Mouse (Mus musculus) heart, embryonic 10.5 days (tissue): Measurements from ENCODE around the gene Ttyh3. TPM values are rescaled to one million over a fixed set of nuclear protein-coding genes. Genes with fewer than 3 reads are reported as not detected.
"Not testable (repeated sequence)": the region's sequence is repeated elsewhere in the genome, so short reads cannot be mapped to it uniquely, and the experiment has no call there.

Source experiments
- DNase-seq: peaks from one replicate; pipeline ENCODE4 v3.0.0-alpha.2; 2017; ENCODE audit warnings: low spot score
- H3K27ac ChIP-seq: fragments of 300-500 bp; sonication (generic); 2 replicates; pipeline ENCODE4 v1.5.1; 2016; ENCODE audit warnings: mild to moderate bottlenecking
- H3K27me3 ChIP-seq: fragments of 300-500 bp; sonication (generic); 2 replicates; pipeline ENCODE4 v1.6.1; 2016; ENCODE audit warnings: mild to moderate bottlenecking; ENCODE audit not compliant: poor library complexity, insufficient read depth, severe bottlenecking
- H3K36me3 ChIP-seq: fragments of 300-500 bp; sonication (generic); 2 replicates; pipeline ENCODE4 v1.6.1; 2016; ENCODE audit warnings: mild to moderate bottlenecking, moderate library complexity
- H3K4me1 ChIP-seq: fragments of 300-500 bp; sonication (generic); 2 replicates; pipeline ENCODE4 v1.6.1; 2016; ENCODE audit warnings: mild to moderate bottlenecking
- H3K4me3 ChIP-seq: fragments of 300-500 bp; sonication (generic); 2 replicates; pipeline ENCODE4 v1.5.1; 2016; ENCODE audit warnings: mild to moderate bottlenecking, moderate library complexity
- H3K9me3 ChIP-seq: fragments of 300-500 bp; sonication (generic); 2 replicates; pipeline ENCODE4 v1.6.1; 2016; ENCODE audit warnings: mild to moderate bottlenecking, moderate library complexity
- WGBS: fragments of 180-500 bp; shearing (Covaris S2); methylation state at CpG from one replicate; pipeline ENCODE4 v1.1.7; 2016; 5-methylcytosine and 5-hydroxymethylcytosine counted together
- polyA plus RNA-seq: library from polyadenylated mRNA; unstranded; fragments of >200 nt; fragmentation: Nextera tagmentation; extraction: Ambion mirVana; gene quantifications from 2 replicates; pipeline ENCODE4 v1.2.1, GENCODE M21; 2016

Gene Ttyh3
- polyA plus RNA-seq = 23.5 and 32.9 TPM in 2 replicates

DNA sequence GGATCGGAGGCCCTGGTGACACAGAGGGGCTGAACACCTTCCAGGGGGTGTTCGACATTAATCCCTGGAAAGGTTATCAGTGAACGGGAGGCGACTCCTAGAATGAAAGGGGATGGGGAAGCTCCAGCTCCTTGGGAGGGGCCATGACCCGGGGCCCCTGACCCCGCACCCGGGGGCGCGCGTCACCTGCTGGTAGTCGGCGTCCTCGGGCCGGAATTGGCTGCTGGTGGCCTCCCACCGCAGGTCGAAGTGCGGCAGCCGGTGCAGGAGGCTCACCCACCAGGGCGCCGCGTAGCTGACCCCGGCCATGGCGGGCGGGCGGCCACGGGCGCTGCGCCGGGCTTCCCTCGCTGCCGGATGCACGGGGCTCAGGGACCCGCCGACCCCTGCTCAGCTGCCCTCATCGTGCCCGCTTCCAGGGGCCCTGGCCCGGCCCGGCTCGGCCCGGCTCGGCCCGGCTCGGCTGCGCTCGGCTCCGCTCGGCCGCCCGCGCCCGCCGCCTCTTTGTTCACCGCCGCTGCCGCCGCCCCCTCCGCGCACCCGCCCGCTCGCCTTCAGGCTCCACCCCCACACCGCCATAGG lies at the start of gene Ttyh3:
Gene Ttyh3, minus strand, starts transcription at position 513 of the 582 bp plus-strand sequence.
- peak within 1 kb of the TSS; percentile 98 for H3K27ac ChIP-seq
- 0 out of 2 replicates have a peak, but pooled peaks cover 8% of the 10 kb centered on the region for H3K27me3 ChIP-seq
- DNase-seq = no peak
- H3K4me1 ChIP-seq = peaks cover 64% of the 10 kb centered on the region
- H3K9me3 ChIP-seq = no peaks in the 10 kb centered on the region
- H3K36me3 ChIP-seq = peaks cover 18% of the 10 kb centered on the region
- peak within 1 kb of the TSS; percentile 96 for H3K4me3 ChIP-seq
- under 1% methylated on average over 60 of the region's 62 CpGs for WGBS

DNA sequence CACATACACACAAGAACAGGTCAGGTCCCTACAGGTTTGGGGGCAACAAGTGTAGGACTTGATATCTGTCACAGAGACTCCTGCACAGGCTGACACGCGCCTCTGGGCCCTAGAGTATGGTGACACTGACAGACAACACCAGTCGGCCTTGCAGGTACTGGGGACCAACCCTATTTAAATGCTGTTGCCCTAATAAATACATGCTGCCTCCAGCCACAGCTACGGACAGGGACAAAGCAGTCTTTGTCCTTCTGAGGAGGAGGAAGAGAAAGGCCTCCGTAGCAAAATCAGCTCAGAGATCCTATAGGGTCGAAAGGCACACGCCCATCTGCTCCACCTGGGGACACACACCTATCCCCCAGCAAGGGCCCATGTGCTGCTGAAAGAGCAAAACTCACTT lies 47.2 kb upstream of the Ttyh3 start:
- Histone ChIP-seq H3K27ac (no peak overlapping the region), H3K4me1 (peaks cover 17% of the 10 kb centered on the region), H3K27me3 (no peaks in the 10 kb centered on the region), H3K4me3 (no peak overlapping the region), H3K9me3 (no peaks in the 10 kb centered on the region), H3K36me3 (peaks cover 55% of the 10 kb centered on the region)
- no peak for DNase-seq
- WGBS = 84% methylated on average over 7 of the region's 7 CpGs

DNA sequence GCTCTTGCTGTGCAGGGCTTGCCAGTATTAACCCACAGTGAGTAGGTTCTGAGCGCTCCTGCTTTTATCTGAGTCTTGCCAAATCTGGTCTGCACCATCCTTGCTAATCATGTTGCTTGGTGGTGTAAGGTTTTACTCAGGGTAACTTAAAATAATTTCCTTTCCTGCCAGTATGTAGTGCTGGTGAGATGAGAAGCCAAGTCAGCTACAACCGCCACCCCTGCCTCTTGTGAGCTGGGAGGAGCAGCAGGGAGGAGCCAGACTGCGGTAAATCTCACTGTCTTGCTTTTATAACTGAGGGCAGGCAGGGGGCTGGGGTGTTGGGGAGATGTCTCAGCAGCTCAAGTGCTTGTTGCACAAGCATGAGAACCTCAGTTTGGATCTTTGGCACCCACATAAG lies 39.6 kb upstream of the Ttyh3 start:
- H3K27me3 ChIP-seq = no peaks in the 10 kb centered on the region
- no peak for DNase-seq
- 80% methylated on average over 3 of the region's 3 CpGs for WGBS
- H3K36me3 ChIP-seq = peaks cover 60% of the 10 kb centered on the region
- H3K27ac ChIP-seq = no peak overlapping the region
- H3K4me1 ChIP-seq = 0 out of 2 replicates have a peak, but pooled peaks cover 6% of the 10 kb centered on the region
- no peak overlapping the region for H3K4me3 ChIP-seq
- H3K9me3 ChIP-seq = no peaks in the 10 kb centered on the region

DNA sequence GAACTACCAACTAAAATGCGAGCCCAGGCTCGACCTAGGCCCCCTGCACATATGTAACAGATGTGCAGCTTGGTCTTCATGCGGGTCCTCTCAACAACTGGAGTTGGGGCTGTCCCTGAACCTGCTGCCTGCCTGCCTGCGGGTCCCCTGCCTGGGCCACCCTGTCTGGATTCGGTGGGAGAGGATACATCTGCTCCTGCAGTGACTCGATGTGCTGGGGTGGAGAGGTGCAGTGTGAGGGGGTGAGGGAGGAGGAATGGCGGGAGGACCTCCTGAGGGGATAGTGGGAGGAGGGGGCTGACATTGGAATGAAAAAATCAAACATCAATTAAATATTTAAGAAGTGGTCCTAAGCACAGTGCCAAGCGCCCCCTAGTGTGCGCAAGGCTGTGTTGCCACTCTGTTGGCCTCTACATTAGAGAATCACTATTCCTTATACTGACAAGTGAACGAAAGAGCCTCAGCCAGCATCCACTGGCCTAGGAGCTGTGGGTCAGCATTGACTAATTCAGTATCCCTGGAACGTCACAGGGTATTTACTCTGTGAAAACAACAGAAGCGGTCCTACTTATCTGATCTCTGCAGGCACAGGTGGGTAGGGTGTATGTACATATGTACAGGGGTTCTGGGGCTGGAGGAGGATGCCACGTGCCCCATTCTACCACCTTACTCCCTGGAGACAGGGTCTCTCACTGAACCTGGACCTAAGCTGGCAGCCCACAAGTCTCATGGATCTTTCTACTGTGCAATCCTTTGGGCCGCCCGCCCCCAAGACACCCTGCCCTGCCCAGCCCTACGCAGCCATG lies 35.7 kb upstream of the Ttyh3 start:
- Histone ChIP-seq H3K27me3 (no peaks in the 10 kb centered on the region), H3K4me1 (peaks cover 8% of the 10 kb centered on the region; the same call in 1 of the 2 replicates), H3K9me3 (no peaks in the 10 kb centered on the region), H3K27ac (no peak overlapping the region), H3K4me3 (no peak overlapping the region), H3K36me3 (peaks cover 44% of the 10 kb centered on the region)
- DNase-seq = no peak
- 67% methylated on average over 16 of the region's 16 CpGs for WGBS

DNA sequence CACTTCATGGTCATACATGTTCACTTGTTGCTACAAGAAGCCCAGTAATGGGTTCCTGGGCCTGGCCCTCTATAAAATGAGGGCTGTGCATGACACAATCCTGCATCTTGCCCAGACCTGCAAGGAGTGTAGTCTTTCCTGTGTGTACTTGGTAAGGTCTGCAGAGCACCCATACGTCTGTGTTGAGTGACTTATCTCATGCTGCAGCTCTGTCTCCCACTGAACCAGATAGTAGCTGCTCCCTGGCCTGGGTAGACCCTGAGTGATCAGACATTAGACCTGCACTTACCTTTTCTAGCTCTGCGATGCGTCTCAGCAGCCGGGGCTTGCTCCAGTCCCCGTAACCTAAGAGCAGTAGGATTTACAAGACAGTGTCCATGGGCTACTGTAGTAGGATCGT lies 33.3 kb upstream of the Ttyh3 start:
- no peak for DNase-seq
- peaks cover 33% of the 10 kb centered on the region for H3K36me3 ChIP-seq
- H3K27me3 ChIP-seq = no peaks in the 10 kb centered on the region
- 88% methylated on average over 6 of the region's 6 CpGs for WGBS
- no peak overlapping the region for H3K27ac ChIP-seq
- no peak overlapping the region for H3K4me3 ChIP-seq
- peaks cover 8% of the 10 kb centered on the region; the same call in 1 of the 2 replicates for H3K4me1 ChIP-seq
- H3K9me3 ChIP-seq = no peaks in the 10 kb centered on the region

DNA sequence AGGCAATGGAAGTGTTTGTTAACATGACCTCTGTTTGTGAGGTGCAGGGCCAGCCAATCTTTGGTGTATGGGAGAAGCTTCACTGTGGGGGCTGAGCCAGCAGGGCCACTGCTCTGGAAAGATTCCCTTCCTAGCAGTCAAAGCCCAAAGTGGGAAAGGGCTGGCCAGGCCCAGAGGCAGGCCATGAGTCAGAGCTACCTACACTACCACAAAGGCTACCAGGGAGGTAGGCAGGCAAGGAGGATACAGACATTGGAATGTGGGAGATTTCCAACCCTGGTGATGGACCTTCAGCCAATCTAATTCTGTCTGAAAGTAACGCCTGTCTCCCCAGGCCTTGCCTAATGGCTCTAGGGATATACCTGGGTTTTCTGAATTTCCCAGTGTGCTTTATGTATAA lies 32.1 kb upstream of the Ttyh3 start:
- Histone ChIP-seq H3K27ac (no peak overlapping the region), H3K27me3 (no peaks in the 10 kb centered on the region), H3K4me1 (peaks cover 8% of the 10 kb centered on the region; the same call in 1 of the 2 replicates), H3K36me3 (peaks cover 39% of the 10 kb centered on the region), H3K9me3 (no peaks in the 10 kb centered on the region), H3K4me3 (no peak overlapping the region)
- WGBS = 68% methylated on average over 1 of the region's 1 CpGs
- DNase-seq = no peak

DNA sequence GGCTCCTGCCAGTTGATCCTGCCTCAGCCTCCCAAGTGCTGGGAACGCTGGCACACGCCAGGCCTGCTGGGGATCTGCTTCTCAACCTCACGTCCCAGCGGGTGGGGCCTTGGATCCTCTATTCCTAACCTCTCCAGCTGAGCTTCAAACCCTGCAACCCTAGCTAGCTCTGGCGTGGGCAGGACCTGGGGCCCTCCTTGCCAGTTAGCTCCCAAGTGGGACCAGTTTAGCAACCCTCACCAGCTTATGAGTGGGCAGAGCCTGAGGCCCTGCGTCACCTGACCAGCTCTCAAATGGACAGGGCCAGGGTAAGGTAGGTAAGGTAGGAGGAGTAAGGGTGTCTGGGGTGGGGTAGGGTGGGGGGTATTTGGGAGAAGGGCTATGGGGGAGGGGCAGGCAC lies 31.2 kb upstream of the Ttyh3 start:
- Histone ChIP-seq H3K27me3 (no peaks in the 10 kb centered on the region), H3K4me1 (peaks cover 8% of the 10 kb centered on the region; the same call in 1 of the 2 replicates), H3K27ac (no peak overlapping the region), H3K4me3 (no peak overlapping the region), H3K9me3 (no peaks in the 10 kb centered on the region), H3K36me3 (peaks cover 43% of the 10 kb centered on the region)
- WGBS = 85% methylated on average over 6 of the region's 6 CpGs
- DNase-seq = no peak

DNA sequence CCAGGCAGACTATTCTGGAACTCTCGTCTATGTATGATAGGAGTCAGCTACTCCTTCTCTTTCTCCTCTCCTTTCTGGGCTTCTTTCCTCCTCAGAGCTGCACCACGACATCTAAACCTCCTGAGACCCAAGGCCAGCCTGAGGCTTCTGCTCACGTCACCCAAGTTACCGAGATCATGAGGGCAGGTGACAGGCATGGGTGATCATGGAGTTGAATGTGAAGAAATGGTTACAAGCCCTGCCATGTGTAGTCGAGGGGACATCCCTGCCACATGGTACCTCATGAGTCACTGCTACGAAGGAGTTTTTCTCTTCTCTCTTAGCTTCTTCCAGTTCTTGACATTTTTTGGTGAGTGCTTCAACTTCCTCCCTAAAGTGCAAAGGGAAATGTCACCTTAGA lies 28.3 kb upstream of the Ttyh3 start:
- H3K4me1 ChIP-seq = peaks cover 6% of the 10 kb centered on the region; the same call in 1 of the 2 replicates
- no peak overlapping the region for H3K27ac ChIP-seq
- 91% methylated on average over 6 of the region's 6 CpGs for WGBS
- H3K36me3 ChIP-seq = peaks cover 46% of the 10 kb centered on the region
- no peak overlapping the region for H3K4me3 ChIP-seq
- H3K27me3 ChIP-seq = no peaks in the 10 kb centered on the region
- no peaks in the 10 kb centered on the region for H3K9me3 ChIP-seq
- DNase-seq = no peak

DNA sequence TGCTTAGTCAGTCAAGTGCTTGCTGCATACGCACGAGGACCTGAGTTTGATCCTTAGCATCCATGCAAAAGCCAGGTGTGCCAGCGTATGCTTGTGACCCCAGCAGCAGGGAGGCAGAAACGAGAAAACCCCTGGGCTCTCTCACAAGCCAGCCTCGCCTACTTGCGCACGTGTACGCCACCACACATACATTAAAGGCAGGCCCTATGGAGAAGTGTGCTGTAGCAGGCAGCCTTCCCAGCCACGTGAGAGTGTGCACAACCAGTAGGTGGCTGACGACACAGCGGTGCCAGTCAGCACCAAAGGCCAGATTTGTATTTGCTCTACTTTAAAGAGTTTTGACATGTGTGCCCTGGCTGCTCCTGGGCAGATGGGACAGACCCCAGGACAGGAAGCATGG lies 26.8 kb upstream of the Ttyh3 start:
- H3K4me1 ChIP-seq = peaks cover 6% of the 10 kb centered on the region; the same call in 1 of the 2 replicates
- 89% methylated on average over 11 of the region's 11 CpGs for WGBS
- H3K27me3 ChIP-seq = no peaks in the 10 kb centered on the region
- no peak overlapping the region for H3K4me3 ChIP-seq
- H3K9me3 ChIP-seq = no peaks in the 10 kb centered on the region
- H3K27ac ChIP-seq = no peak overlapping the region
- H3K36me3 ChIP-seq = peaks cover 52% of the 10 kb centered on the region
- DNase-seq = no peak

DNA sequence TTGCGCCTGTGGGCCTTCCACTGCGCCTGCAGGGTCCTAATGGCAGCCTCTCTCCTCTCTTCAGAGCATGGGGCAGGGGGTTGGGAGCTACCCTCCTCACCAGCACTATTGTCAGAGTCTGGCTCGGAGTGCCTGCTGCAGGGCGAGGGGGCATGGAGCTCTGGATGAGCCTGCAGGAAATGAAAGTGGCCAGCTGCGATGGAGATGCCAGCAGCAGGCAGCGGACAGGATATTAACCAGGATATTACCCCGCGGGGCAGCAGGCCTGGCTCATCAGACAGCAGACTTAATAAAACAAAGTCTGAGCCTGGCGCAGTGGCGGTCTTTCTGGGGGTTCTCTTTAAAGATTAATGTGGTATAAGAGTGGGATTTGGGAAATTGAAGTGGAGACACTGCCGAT lies 26.2 kb upstream of the Ttyh3 start:
- DNase-seq = no peak
- Histone ChIP-seq H3K27ac (peak overlapping the region; percentile 22; the same call in 1 of the 2 replicates), H3K4me1 (peaks cover 4% of the 10 kb centered on the region; the same call in 1 of the 2 replicates), H3K27me3 (no peaks in the 10 kb centered on the region), H3K36me3 (peaks cover 58% of the 10 kb centered on the region), H3K4me3 (no peak overlapping the region), H3K9me3 (no peaks in the 10 kb centered on the region)
- 88% methylated on average over 11 of the region's 11 CpGs for WGBS

DNA sequence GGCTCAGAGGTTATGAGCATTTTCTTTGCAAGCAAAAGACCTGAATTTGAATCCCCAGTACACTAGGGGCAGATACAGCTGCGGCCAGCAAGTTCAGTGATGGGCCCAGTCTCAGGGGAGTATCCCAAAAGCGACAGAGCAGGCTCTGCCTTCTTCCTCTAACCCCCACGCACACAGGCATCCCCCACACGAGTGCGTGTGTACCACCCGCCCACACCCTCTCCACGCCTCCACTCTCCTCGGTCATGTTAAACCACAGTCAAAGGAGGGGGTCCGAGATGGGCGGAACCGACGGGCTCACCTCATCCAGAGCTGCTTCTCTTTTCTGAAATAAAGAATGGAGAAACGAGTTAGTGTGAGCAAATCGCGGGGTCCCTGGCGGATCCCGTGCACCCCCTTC lies 25.2 kb upstream of the Ttyh3 start:
- H3K36me3 ChIP-seq = peaks cover 68% of the 10 kb centered on the region

DNA sequence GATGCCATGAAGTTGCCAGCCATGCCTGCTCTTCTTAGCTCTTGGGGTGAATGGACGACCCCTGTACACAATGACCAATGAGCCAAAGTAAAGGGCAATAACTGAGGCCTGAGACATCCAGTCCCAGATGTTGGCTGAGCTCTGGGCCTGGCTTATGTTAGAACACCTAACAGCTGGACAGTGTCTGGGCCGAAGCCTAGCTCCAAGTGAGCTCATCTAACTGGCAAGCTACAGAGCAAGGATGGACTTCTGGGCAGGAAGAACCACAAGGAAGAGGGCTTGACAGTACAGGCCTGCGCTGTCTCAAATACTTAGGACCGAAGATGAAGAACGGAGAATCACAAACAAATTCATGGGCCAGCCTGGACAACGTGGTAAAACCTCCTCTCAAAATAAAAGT lies 23.8 kb upstream of the Ttyh3 start:
- H3K36me3 ChIP-seq = peaks cover 74% of the 10 kb centered on the region
- WGBS = 85% methylated on average over 6 of the region's 6 CpGs
- DNase-seq, H3K4me1 ChIP-seq, H3K9me3 ChIP-seq, H3K27me3 ChIP-seq, H3K27ac ChIP-seq, H3K4me3 ChIP-seq: not testable (repeated sequence)

More for the DNA sequence above, 25.2 kb upstream of the Ttyh3 start:
- peaks cover 3% of the 10 kb centered on the region; the same call in 1 of the 2 replicates for H3K9me3 ChIP-seq
- H3K27ac ChIP-seq = no peak overlapping the region
- WGBS = 82% methylated on average over 17 of the region's 17 CpGs
- no peaks in the 10 kb centered on the region for H3K27me3 ChIP-seq
- H3K4me1 ChIP-seq = peaks cover 4% of the 10 kb centered on the region; the same call in 1 of the 2 replicates
- DNase-seq = no peak
- no peak overlapping the region for H3K4me3 ChIP-seq

DNA sequence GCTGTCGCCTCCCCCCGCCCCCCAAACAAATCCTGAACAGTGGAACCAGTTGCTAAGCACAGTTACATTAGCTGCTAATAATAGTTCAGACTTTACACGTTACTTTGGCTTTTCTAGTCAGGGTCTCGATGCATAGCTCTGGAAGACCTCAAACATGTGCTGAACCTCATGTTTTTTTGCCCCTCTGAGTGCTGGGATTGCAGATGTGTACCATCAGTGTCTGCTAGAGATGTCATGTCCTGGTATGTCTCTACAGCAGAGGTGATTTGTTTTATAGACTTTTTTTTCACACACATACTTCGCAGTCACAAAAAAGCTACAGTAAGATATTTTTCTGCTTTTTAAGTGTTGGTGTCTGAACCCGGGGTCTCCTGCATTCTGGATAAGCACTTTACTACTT lies 23.3 kb upstream of the Ttyh3 start:
- Histone ChIP-seq H3K4me3 (no peak overlapping the region), H3K9me3 (peaks cover 8% of the 10 kb centered on the region), H3K4me1 (peaks cover 10% of the 10 kb centered on the region; the same call in 1 of the 2 replicates), H3K36me3 (peaks cover 73% of the 10 kb centered on the region), H3K27ac (no peak overlapping the region), H3K27me3 (no peaks in the 10 kb centered on the region)
- 78% methylated on average over 6 of the region's 6 CpGs for WGBS
- DNase-seq = no peak
